Mouse (Mus musculus) stomach, postnatal 0 days (tissue): ENCODE measurements around the gene 1700001O22Rik. TPM values are rescaled to one million over a fixed set of nuclear protein-coding genes. Genes with fewer than 3 reads are reported as not detected.

Source experiments
- ATAC-seq: fragments of 200-750 bp; cut with Nextera tagmentation; 2 replicates; pipeline ENCODE4 v1.8.0; 2017; ENCODE audit not compliant: low FRiP score, low TSS enrichment
- DNase-seq: peaks from one replicate; pipeline ENCODE4 v3.0.0-alpha.2; 2016; ENCODE audit warnings: low spot score
- H3K27ac ChIP-seq: fragments of 300-500 bp; sonication (generic); replicated peaks from 2 replicates; pipeline ENCODE4 v1.5.1; 2014; ENCODE audit warnings: mild to moderate bottlenecking, control low read depth
- H3K27me3 ChIP-seq: fragments of 300-500 bp; sonication (generic); 2 replicates; pipeline ENCODE4 v1.6.1; 2014; ENCODE audit warnings: low read length; ENCODE audit not compliant: control insufficient read depth, insufficient read depth
- H3K36me3 ChIP-seq: fragments of 300-500 bp; sonication (generic); 2 replicates; pipeline ENCODE4 v1.6.1; 2014; ENCODE audit warnings: low read length, mixed read lengths; ENCODE audit not compliant: control insufficient read depth, insufficient read depth
- H3K4me1 ChIP-seq: fragments of 300-500 bp; sonication (generic); replicated peaks from 2 replicates; pipeline ENCODE4 v1.6.1; 2014; ENCODE audit warnings: antibody characterized with exemption; ENCODE audit not compliant: control insufficient read depth, insufficient read depth
- H3K4me2 ChIP-seq: fragments of 300-500 bp; sonication (generic); replicated peaks from 2 replicates; pipeline ENCODE4 v1.6.1; 2014; ENCODE audit warnings: low read depth, mild to moderate bottlenecking, control low read depth, moderate library complexity
- H3K4me3 ChIP-seq: fragments of 300-500 bp; sonication (generic); 2 replicates; pipeline ENCODE4 v1.5.1; 2014; ENCODE audit warnings: low read depth, low read length, control low read depth
- H3K9ac ChIP-seq: fragments of 300-500 bp; sonication (generic); 2 replicates; pipeline ENCODE4 v1.6.1; 2014; ENCODE audit warnings: mild to moderate bottlenecking, low read length, control low read depth, mixed read lengths
- H3K9me3 ChIP-seq: fragments of 300-500 bp; sonication (generic); 2 replicates; pipeline ENCODE4 v1.6.1; 2016; ENCODE audit warnings: low read length; ENCODE audit not compliant: control insufficient read depth
- CTCF ChIP-seq: IDR thresholded peaks from 2 replicates; pipeline ENCODE4 v1.5.1; 2016; ENCODE audit warnings: antibody characterized with exemption, low read depth, mild to moderate bottlenecking, moderate library complexity
- EP300 ChIP-seq: optimal IDR thresholded peaks from 2 replicates; pipeline ENCODE3; 2016; ENCODE audit warnings: antibody characterized with exemption
- WGBS: fragments of 180-500 bp; shearing (Covaris S2); extraction: QIAGEN DNeasy Blood & Tissue Kit; methylation state at CpG from one replicate; pipeline ENCODE4 v1.1.7; 2014; 5-methylcytosine and 5-hydroxymethylcytosine counted together
- polyA plus RNA-seq: library from polyadenylated mRNA; unstranded; fragments of >200 nt; fragmentation: Nextera tagmentation; extraction: Ambion mirVana; gene quantifications from 2 replicates; pipeline ENCODE4 v1.2.1, GENCODE M21; 2015

1700001O22Rik gene
- polyA plus RNA-seq, 1 experiment from 2014 or later, result 2.0 TPM

- ATAC-seq (peak; percentile 52), DNase-seq (peak; percentile 47)
- H3K4me2 ChIP-seq, result peak overlapping the region; percentile 87
- TF ChIP-seq CTCF, result no peak; the same call in 1 of the 2 replicates
- no peak for TF ChIP-seq EP300
- H3K4me3 ChIP-seq, result peak overlapping the region; percentile 57
- H3K9ac ChIP-seq, result peak overlapping the region; percentile 62
- no peaks in the 10 kb centered on the region for H3K9me3 ChIP-seq
- H3K36me3 ChIP-seq, result no peaks in the 10 kb centered on the region
- WGBS, result 2% methylated on average over 70 of the region's 80 CpGs
- no peak overlapping the region for H3K27ac ChIP-seq
- H3K4me1 ChIP-seq, result no peaks in the 10 kb centered on the region
- no peaks in the 10 kb centered on the region for H3K27me3 ChIP-seq
Measured at GRCm38 (mm10) chr2:30845152-30846070, 42.0 kb upstream of the 1700001O22Rik start.

DNA sequence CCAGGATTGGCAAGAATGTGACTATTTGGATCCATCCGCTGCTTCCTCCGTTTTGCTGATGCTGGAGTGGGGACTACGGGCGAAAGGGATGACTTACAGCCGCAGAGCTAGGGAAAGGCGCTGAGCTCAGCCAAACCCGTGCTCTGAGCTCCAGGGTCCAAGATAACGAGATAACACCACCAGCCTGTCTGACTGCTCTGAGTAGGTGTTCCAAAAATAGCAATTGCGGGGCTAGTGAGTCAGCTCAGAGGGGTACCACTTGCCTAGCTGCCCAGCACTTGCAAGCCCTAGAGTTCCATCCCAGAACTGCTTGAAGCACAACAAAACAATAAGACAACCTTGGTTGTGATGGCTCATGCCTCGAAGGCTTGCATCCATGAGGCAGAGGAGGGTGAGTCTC, 39.2 kb upstream of the 1700001O22Rik start:
- H3K9me3 ChIP-seq, result no peaks in the 10 kb centered on the region
- H3K9ac ChIP-seq, result no peak overlapping the region
- H3K4me1 ChIP-seq, result no peaks in the 10 kb centered on the region
- no peak overlapping the region for H3K4me3 ChIP-seq
- no peak for DNase-seq
- no peak for TF ChIP-seq EP300
- TF ChIP-seq CTCF, result no peak
- H3K4me2 ChIP-seq, result no peak overlapping the region
- H3K27me3 ChIP-seq, result no peaks in the 10 kb centered on the region
- 33% methylated on average over 10 of the region's 10 CpGs for WGBS
- H3K27ac ChIP-seq, result no peak overlapping the region
- no peaks in the 10 kb centered on the region for H3K36me3 ChIP-seq
- ATAC-seq, result no peak

DNA sequence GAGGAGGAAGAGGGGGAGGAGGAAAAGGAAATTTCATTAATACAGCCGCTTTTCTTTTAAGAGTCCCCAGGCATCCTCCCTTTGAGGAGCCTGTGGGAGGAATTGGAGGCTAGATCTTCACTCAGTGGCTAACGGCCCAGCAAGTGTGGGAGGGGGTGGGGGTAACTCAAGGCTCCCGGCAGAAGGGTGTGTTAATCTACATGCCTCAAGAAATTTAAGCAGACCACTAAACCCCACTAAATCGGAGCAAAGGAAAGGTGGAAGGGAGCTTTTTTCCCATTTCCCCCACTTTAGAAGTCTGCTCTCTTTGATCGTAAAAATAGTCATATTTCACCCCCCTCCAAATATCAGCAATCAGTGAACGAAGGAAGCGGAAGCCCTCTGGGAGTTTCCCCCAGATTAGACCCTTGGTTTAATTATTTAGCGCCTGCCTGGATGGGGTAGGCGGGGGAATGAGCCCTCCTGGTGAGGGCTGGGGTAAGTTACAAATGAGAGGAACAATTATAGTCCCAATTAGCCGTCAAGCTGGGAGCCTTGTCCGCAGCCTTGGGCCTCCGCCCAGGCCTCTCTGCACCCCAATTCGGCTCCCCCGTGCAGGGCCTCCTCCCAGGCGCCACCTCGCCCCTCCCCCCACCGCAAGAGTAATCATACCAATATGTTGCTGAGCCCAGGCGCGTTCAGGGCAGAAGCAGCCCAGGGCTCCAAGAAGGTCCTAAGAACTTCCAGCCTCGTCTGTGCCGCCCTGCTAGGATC, 33.0 kb upstream of the 1700001O22Rik start:
- H3K27me3 ChIP-seq, result no peaks in the 10 kb centered on the region
- H3K4me3 ChIP-seq, result no peak overlapping the region
- no peaks in the 10 kb centered on the region for H3K9me3 ChIP-seq
- DNase-seq (no peak), ATAC-seq (no peak)
- WGBS, result 19% methylated on average over 21 of the region's 21 CpGs
- no peak overlapping the region for H3K4me2 ChIP-seq
- H3K27ac ChIP-seq, result no peak overlapping the region
- H3K36me3 ChIP-seq, result no peaks in the 10 kb centered on the region
- TF ChIP-seq EP300 (no peak), CTCF (no peak)
- no peak overlapping the region for H3K9ac ChIP-seq
- H3K4me1 ChIP-seq, result 0 out of 2 replicates have a peak, but pooled peaks cover 3% of the 10 kb centered on the region

DNA sequence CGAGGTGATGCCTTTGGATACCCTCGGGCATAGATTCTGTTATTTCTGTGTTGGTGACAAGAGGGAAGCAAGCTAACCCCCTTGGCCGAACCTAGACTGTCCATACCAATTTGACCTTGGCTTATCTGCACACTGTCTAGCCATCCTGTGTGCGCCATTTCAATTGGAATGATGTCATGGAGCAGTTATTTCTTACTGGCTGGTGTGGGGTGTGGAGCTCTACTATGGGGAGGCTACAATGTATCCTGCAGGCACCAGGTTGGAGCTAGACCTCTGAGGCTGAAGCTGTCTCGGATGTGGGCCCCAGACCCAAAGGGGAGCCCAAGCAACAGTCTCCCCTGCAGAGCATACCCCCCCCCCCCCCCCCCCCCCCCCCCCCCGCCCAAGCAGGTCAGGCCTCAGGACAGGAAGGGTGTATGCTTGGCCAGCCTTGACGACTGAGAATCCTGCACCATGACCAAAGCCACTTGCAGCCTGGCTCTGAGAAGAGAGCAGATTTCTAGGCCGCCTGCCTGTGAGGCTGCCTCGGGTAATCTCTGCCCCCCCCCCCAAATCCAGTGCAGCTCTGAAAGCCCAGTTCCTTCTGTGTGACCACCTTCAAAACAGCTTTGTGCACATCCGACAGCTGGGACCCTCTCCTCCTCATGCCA, 31.0 kb upstream of the 1700001O22Rik start, which contains the start of gene Prrx2:
TSS of gene Prrx2 (plus strand) at position 600 of the 650 bp plus-strand sequence.
- Histone ChIP-seq H3K36me3 (no peaks in the 10 kb centered on the region), H3K9ac (no peak within 1 kb of the TSS), H3K27me3 (no peaks in the 10 kb centered on the region), H3K27ac (no peak within 1 kb of the TSS), H3K4me3 (no peak within 1 kb of the TSS), H3K9me3 (no peaks in the 10 kb centered on the region), H3K4me2 (no peak within 1 kb of the TSS), H3K4me1 (0 out of 2 replicates have a peak, but pooled peaks cover 3% of the 10 kb centered on the region)
- no peak for ATAC-seq
- TF ChIP-seq EP300 (no peak), CTCF (no peak)
- 75% methylated on average over 8 of the region's 10 CpGs for WGBS
- no peak for DNase-seq

GRCm38 (mm10) chr2:30833644-30834043, 30.2 kb upstream of the 1700001O22Rik start:
- no peak overlapping the region for H3K9ac ChIP-seq
- ATAC-seq, result no peak
- 55% methylated on average over 5 of the region's 5 CpGs for WGBS

More at GRCm38 (mm10) chr2:30833644-30834043, 30.2 kb upstream of the 1700001O22Rik start:
- no peak overlapping the region for H3K4me2 ChIP-seq
- no peak overlapping the region for H3K4me3 ChIP-seq
- TF ChIP-seq EP300, result no peak
- no peak for TF ChIP-seq CTCF
- no peak for DNase-seq
- no peaks in the 10 kb centered on the region for H3K27me3 ChIP-seq
- H3K9me3 ChIP-seq, result no peaks in the 10 kb centered on the region
- no peaks in the 10 kb centered on the region for H3K36me3 ChIP-seq
- H3K27ac ChIP-seq, result no peak overlapping the region
- H3K4me1 ChIP-seq, result 0 out of 2 replicates have a peak, but pooled peaks cover 3% of the 10 kb centered on the region
